Mouse (Mus musculus): ENCODE results near the gene Olfr644.

Gene Olfr644

DNA sequence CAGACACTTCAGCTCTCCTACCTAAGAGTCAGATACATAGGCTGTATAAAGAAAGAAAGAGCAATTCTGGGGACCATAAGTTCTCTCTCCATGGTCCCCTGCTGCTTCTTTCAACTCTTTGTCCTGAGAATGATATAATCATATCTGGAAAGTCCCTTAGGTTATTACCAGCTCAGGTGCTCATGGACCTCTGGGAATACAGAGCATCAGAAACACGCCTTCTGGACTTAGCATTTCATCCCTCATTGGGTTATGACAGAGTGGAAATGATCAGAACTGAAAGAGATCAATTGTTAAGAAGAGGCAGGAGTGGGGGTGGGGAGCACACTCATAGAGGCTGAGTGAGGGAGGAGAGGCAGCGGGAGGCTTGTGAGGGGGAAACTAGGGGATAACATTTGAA, at the start of gene Olfr644:
Gene Olfr644 (minus strand): TSS at position 101 of the 400 bp plus-strand sequence.
- DNase-seq (ENCODE audit: extremely low read depth, low read depth, low spot score): no peak

- no peak for DNase-seq (ENCODE audit: extremely low read depth, low read depth, low spot score)
Observed at GRCm38 (mm10) chr7:104104757-104104972, 33.0 kb upstream of the Olfr644 start, which contains the start of gene Olfr646. TSS of gene Olfr646 (plus strand) at chr7:104104873.

- DNase-seq (ENCODE audit: extremely low read depth, low read depth, low spot score): no peak
Observed at GRCm38 (mm10) chr7:104103913-104104756, 32.5 kb upstream of the Olfr644 start.

DNA sequence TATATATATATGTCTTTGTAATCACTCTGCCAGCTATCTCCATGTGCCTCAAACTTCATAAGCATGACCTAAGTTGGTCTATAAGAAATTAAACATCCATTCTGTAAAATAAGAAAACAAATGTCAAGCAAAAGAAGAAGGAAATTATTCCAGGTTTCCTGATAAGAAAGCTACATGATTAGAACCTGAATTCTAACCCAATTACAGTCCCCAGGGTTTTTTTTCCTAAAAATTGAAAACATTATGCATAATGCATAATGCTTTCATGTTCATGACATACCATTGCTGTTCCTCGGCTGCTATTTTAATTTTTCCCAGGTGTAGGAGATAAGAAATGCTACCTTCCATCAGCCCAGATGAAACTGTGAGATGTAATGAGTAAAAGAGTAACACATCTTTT, 13.7 kb upstream of the Olfr644 start, which contains the start of gene Olfr645:
Gene Olfr645 (minus strand): TSS at position 101 of the 400 bp plus-strand sequence.
- no peak for DNase-seq (ENCODE audit: extremely low read depth, low read depth, low spot score)

DNA sequence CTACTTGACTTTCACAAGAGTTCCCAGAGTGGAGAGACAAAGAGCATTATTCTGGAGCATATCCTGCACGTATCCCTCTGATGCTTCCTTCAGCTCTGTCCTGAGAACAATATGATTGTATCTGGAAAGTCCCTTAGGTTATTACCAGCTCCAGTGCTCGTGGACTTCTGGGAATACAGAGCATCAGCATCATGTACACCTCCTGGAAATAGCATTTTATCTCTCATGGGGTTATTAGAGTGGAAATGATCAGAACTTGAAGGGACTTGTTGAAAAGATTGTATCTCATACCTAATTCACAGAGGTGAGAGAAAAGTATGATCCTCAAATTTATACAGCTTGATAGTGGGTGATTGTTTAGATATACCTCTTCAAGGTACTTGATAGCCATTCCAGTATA, 10.3 kb downstream of the Olfr644 start, which contains the start of gene 4930516K23Rik:
Gene 4930516K23Rik (minus strand): TSS at position 101 of the 400 bp plus-strand sequence.
- DNase-seq (ENCODE audit: extremely low read depth, low read depth, low spot score): no peak

GRCm38 (mm10) chr7:104059215-104059614, 12.5 kb downstream of the Olfr644 start:
- DNase-seq (ENCODE audit: extremely low read depth, low read depth, low spot score): no peak

- DNase-seq (ENCODE audit: extremely low read depth, low read depth, low spot score): no peak
Observed at GRCm38 (mm10) chr7:104052566-104052965, 19.1 kb downstream of the Olfr644 start, which contains the start of gene Olfr642. TSS of gene Olfr642 (minus strand) at chr7:104052666.

DNA sequence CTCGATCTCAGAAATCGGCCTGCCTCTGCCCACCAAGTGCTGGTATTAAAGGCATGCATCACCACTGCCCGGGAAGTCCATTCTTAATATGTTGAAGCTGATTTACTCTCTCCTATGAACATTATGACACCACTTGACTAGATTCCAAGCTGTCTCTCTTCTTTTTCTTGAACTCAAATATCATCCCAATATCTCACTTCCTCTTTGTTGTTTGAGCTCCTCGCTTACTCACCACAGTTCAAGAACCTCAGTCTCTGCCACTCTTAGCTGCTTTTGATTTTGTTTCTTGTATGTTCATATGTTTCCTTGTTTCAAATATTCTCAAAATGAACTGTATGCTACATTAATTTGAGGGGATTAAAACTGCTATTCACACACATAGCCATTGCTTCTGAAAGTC, 20.9 kb downstream of the Olfr644 start:
- DNase-seq (ENCODE audit: extremely low read depth, low read depth, low spot score): no peak

DNA sequence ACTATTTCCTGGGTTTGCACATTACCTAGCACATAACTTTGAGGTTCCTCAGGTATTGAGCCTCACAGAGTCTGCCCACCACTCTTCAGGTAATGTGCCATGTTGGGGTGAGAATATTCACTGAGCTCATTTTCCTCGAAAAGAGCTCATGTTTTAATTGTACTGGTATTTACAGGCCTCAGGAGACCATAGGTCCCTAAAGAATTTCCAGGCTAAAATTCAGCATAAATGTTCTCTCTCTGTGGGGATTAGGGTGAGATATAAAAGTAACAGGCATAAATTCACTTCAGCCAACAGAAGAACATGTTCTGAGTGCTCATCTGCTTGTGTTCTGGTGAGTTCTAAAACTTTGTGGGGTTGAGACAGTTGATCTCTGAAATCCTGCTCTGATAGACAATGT, 36.5 kb downstream of the Olfr644 start, which contains the start of gene Olfr641:
Gene Olfr641 (plus strand): TSS at position 301 of the 400 bp plus-strand sequence.
- DNase-seq (ENCODE audit: extremely low read depth, low read depth, low spot score): no peak

GRCm38 (mm10) chr7:104026978-104027377, 44.7 kb downstream of the Olfr644 start:
- DNase-seq (ENCODE audit: extremely low read depth, low read depth, low spot score): no peak

GRCm38 (mm10) chr7:104025473-104025872, 46.2 kb downstream of the Olfr644 start, which contains the start of gene Olfr640:
TSS of gene Olfr640 (minus strand) at chr7:104025573.
- DNase-seq (ENCODE audit: extremely low read depth, low read depth, low spot score): no peak

DNA sequence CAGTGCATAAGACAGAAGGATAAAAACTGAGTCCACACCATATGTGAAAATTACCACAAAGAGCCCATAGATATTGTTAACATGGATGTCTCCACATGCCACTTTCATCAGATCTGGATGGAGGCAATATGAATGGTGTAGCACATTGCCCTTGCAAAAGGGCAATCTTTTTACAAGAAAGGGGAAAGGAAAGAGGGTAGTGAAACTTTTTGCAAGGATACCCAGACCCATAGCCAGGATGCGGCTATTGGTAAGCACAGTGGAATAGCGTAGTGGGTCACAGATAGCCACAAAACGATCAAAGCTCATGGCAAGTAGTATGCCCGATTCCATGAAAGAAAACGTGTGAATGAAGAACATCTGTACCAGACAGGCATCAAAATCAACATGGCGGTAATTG, 50.0 kb downstream of the Olfr644 start:
- DNase-seq (ENCODE audit: extremely low read depth, low read depth, low spot score): no peak

DNA sequence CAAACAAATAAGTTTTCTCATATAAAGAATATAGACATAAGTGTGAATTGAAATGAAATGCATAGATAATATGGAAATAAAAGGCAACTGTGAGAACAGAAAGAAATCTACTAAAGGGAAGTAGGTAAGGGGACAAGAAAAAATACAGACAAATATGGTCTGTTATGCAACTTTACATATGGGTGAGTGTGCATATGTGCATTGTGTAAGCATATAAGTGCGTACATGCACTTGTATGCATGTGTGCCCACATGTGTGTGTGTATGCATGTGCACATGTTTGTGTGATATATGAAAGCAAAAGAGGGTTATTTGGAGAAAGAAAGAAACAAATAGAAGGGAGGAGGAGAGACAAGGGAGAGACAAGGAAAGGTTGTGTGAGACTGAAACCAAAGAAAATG, 52.7 kb downstream of the Olfr644 start:
- DNase-seq (ENCODE audit: extremely low read depth, low read depth, low spot score): no peak

DNA sequence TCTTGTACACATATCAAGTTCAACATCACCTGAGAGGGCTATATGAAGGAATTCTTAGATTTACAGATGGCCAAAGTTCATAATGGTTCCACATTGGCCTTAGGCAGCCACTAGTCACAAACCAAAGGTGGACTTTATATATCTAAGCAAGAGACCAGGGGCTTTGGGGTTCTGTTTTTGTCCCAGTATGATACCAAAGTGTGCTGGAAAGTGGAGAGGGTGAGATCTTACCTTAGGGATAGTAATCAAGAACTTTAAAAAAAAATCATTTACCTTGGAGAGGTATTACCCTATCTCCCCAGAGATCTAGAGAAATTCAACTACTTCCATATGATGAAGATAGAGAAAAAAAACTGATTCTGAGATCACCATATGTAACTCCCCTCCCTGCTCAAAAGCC, 54.5 kb downstream of the Olfr644 start, which contains the start of gene Olfr639:
Gene Olfr639 (minus strand): TSS at position 101 of the 400 bp plus-strand sequence.
- DNase-seq (ENCODE audit: extremely low read depth, low read depth, low spot score): no peak

Data from fat pad, adult 2 months (tissue).